Mouse (Mus musculus) kidney, postnatal 0 days (tissue): ENCODE measurements around the gene Fhod1. TPM values are rescaled to one million over a fixed set of nuclear protein-coding genes. Genes with fewer than 3 reads are reported as not detected.

Experiments
- ATAC-seq: fragments of 200-750 bp; cut with Nextera tagmentation; replicated peaks from 2 replicates; pipeline ENCODE4 v1.8.0; 2017; ENCODE audit warnings: low read depth, moderate number of reproducible peaks, moderate TSS enrichment, moderate library complexity; ENCODE audit not compliant: low FRiP score
- DNase-seq: peaks from one replicate; pipeline ENCODE4 v3.0.0-alpha.2; 2016; ENCODE audit warnings: low spot score
- H3K27ac ChIP-seq: fragments of 300-500 bp; sonication (generic); 2 replicates; pipeline ENCODE4 v1.5.1; 2014; ENCODE audit warnings: mild to moderate bottlenecking
- H3K27me3 ChIP-seq: fragments of 300-500 bp; sonication (generic); 2 replicates; pipeline ENCODE4 v1.6.1; 2014; ENCODE audit warnings: low read length, mixed read lengths; ENCODE audit not compliant: insufficient read depth
- H3K36me3 ChIP-seq: fragments of 300-500 bp; sonication (generic); 2 replicates; pipeline ENCODE4 v1.6.1; 2014; ENCODE audit warnings: low read length, mixed read lengths; ENCODE audit not compliant: insufficient read depth
- H3K4me1 ChIP-seq: fragments of 300-500 bp; sonication (generic); replicated peaks from 2 replicates; pipeline ENCODE4 v1.6.1; 2014; ENCODE audit warnings: antibody characterized with exemption, low read length, mixed read lengths; ENCODE audit not compliant: insufficient read depth
- H3K4me2 ChIP-seq: fragments of 300-500 bp; sonication (generic); 2 replicates; pipeline ENCODE4 v1.6.1; 2014; ENCODE audit warnings: mild to moderate bottlenecking, low read length, moderate library complexity, mixed read lengths
- H3K4me3 ChIP-seq: fragments of 300-500 bp; sonication (generic); replicated peaks from 2 replicates; pipeline ENCODE4 v1.5.1; 2014; ENCODE audit warnings: low read depth, low read length
- H3K9ac ChIP-seq: fragments of 300-500 bp; sonication (generic); 2 replicates; pipeline ENCODE4 v1.6.1; 2014; ENCODE audit warnings: low read depth, low read length
- H3K9me3 ChIP-seq: fragments of 300-500 bp; sonication (generic); replicated peaks from 2 replicates; pipeline ENCODE4 v1.6.1; 2016; ENCODE audit warnings: low read length, inconsistent platforms, mixed read lengths
- CTCF ChIP-seq: IDR thresholded peaks from 2 replicates; pipeline ENCODE4 v1.5.1; 2016; ENCODE audit warnings: antibody characterized with exemption, low read depth, mild to moderate bottlenecking, moderate library complexity
- WGBS: fragments of 180-500 bp; shearing (Covaris S2); extraction: QIAGEN DNeasy Blood & Tissue Kit; methylation state at CpG from one replicate; pipeline ENCODE4 v1.1.7; 2014; 5-methylcytosine and 5-hydroxymethylcytosine counted together
- polyA plus RNA-seq: library from polyadenylated mRNA; unstranded; fragments of >200 nt; fragmentation: Nextera tagmentation; extraction: Ambion mirVana; gene quantifications from 2 replicates; pipeline ENCODE4 v1.2.1, GENCODE M21; 2015

The Fhod1 gene
- polyA plus RNA-seq, 1 experiment from 2014 or later = 1.8 TPM

DNA sequence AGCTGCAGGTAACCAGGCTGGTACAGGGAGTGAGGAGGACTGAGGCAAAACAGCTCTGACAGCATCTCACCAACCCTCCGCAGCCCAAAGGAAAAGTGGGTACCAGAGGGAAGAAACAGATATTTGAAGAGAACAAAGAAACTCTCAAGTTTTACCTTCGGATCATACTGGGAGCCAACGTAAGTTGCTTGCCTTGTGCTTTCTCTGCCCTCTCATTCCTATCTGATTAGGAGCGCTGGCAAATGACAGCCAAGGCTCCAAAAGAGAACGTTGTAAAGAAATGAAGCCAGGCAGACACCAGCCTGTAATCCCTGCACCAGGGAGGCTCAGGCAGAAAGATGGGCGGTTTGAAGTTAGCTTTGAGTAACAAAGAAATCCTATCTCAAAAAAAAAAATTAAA lies 20.8 kb downstream of the Fhod1 start:
- Histone ChIP-seq H3K9ac (peak overlapping the region; percentile 70), H3K27ac (peak overlapping the region; percentile 68; the same call in 1 of the 2 replicates), H3K27me3 (no peaks in the 10 kb centered on the region), H3K4me1 (peaks cover 16% of the 10 kb centered on the region), H3K36me3 (peaks cover 46% of the 10 kb centered on the region), H3K4me3 (peak overlapping the region; percentile 60), H3K9me3 (no peaks in the 10 kb centered on the region), H3K4me2 (peak overlapping the region; percentile 92)
- ATAC-seq = no peak
- no peak for DNase-seq
- TF ChIP-seq CTCF = no peak
- WGBS = 32% methylated on average over 6 of the region's 6 CpGs

DNA sequence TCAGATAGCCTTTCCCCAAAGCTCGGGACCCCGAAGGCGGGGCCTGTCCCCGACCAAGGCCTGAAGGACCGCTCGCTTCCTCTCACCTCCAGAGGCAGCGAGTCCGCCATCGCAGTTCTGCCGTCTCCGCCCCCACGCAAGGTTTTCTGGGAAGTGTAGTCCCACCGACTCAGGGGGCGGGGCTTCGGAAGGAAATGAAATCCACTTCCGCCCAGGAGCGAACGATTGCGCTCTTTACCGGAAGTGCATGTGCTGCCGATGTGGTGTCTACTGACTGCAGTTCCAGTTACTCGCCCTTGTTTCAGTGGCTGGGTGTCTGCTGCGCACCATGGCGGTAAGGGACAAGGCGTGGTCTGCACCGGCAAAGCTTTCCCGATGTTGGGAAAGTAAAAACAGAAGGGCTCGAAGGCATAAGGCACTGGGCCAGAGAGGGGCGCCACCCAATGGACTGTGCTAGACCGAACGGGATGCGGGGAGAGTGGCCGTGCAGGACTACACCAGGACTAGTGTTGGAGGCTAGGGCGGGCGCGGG lies 21.5 kb downstream of the Fhod1 start, which contains the start of the genes Lrrc29 and Tmem208:
TSS of gene Lrrc29 (minus strand) at position 138 of the 532 bp plus-strand sequence.
TSS of gene Tmem208 (plus strand) at position 214 of the 532 bp plus-strand sequence.
- peak within 1 kb of the TSS; percentile 70 for H3K9ac ChIP-seq
- WGBS = under 1% methylated on average over 36 of the region's 36 CpGs
- H3K9me3 ChIP-seq = no peaks in the 10 kb centered on the region
- H3K36me3 ChIP-seq = peaks cover 38% of the 10 kb centered on the region
- H3K4me3 ChIP-seq = peak within 1 kb of the TSS; percentile 60
- DNase-seq = peak; percentile 99
- H3K27ac ChIP-seq = peak within 1 kb of the TSS; percentile 68
- peak; percentile 61 for TF ChIP-seq CTCF
- H3K4me1 ChIP-seq = peaks cover 16% of the 10 kb centered on the region
- peak within 1 kb of the TSS; percentile 92 for H3K4me2 ChIP-seq
- H3K27me3 ChIP-seq = no peaks in the 10 kb centered on the region
- peak; percentile 89 for ATAC-seq

DNA sequence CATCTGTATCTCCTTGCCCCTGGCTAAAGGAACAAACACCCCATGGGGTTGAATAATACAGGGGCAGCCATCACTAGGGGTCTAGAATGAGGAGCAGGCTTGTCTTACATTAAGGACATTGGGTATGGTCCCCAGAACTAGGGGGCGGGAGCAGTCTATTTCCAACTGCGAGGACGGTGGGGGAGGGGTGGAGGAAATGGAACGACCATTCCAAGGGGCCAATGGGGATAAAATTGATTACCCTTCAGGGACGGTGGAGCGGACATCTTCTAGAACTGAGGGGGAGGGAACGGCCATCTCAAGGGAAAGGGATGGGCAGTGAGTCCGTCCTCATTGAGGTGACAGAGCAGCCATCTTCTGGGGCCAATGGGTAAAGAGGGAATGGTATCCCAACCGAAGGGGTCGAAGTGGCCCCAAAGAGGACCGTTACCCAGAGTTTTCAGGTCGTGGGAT lies 22.1 kb downstream of the Fhod1 start:
- peak overlapping the region; percentile 70 for H3K9ac ChIP-seq
- peaks cover 16% of the 10 kb centered on the region for H3K4me1 ChIP-seq
- no peaks in the 10 kb centered on the region for H3K27me3 ChIP-seq
- under 1% methylated on average over 12 of the region's 12 CpGs for WGBS
- DNase-seq (no peak), ATAC-seq (peak; percentile 33)
- H3K36me3 ChIP-seq = peaks cover 35% of the 10 kb centered on the region
- peak overlapping the region; percentile 92 for H3K4me2 ChIP-seq
- peak overlapping the region; percentile 60 for H3K4me3 ChIP-seq
- H3K27ac ChIP-seq = peak overlapping the region; percentile 68; the same call in 1 of the 2 replicates
- TF ChIP-seq CTCF = no peak; the same call in 1 of the 2 replicates
- H3K9me3 ChIP-seq = no peaks in the 10 kb centered on the region

DNA sequence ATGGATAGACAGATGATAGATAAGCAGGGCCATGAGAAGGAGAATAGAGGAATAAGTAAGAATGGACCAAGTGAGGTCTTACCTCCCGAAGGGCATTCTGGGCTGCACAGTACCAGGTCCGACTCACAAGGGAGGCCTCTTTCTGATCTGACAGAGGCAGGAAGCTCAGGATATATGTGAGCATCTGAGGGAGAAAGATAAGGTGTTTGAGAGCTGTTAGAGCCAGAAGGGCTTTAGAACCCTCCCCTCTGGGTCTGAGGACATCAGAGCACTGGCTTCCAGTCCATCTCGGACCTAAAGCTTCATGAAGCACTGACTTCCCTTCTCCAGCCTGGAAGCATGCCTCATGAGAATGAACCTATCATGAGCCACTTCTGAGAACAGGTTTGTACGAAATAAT lies 24.6 kb downstream of the Fhod1 start:
- TF ChIP-seq CTCF = no peak
- Histone ChIP-seq H3K27ac (no peak overlapping the region), H3K9me3 (no peaks in the 10 kb centered on the region), H3K4me3 (no peak overlapping the region), H3K4me1 (peaks cover 16% of the 10 kb centered on the region), H3K9ac (no peak overlapping the region), H3K4me2 (no peak overlapping the region), H3K36me3 (peaks cover 15% of the 10 kb centered on the region; the same call in 1 of the 2 replicates), H3K27me3 (no peaks in the 10 kb centered on the region)
- 85% methylated on average over 4 of the region's 4 CpGs for WGBS
- no peak for DNase-seq
- no peak for ATAC-seq

DNA sequence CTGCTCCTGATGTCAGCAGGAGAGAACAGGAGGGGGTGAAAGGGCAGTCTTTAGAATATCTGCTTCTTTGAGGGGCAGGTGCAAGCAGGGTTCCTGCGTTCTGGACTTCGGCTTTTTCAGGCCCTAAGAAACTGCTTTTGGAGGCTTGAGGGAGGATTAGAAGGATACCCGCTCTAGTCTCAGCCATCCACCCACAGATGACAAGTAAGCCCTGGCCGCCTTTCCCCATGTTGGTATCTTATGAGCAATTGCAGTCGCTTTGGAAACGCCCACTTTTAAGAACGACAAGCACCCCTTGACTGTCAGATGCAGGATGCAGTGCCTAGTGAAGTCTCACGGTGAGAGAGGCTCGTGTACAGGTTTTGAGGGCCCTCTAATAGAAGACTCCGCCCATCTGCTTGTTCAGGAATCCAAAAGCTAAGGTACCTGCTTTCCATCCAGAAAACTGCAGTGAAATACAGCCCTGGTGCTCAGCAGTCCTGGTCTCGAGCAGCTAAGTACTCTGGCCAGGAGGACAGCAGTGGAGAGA lies 29.0 kb downstream of the Fhod1 start:
- H3K27ac ChIP-seq = no peak overlapping the region
- DNase-seq = no peak
- ATAC-seq = no peak

DNA sequence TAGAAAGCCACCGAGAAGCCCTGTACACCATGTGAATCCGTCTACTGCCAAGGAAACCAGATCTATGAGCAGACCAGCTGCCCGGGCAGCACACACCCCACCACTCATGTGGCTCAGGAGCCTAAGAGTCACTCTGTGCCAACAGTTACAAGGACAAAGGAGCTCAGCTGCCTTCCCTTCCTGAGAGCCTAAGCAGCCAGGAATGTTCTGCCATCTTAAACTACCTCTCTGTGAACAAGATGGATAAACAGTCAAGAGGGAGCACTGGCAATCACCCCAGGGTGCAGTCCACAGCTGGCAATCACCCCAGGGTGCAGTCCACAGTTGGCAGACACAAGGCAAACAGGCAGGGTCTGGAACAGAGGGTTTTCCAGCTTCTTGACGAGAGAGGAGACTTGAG lies 29.8 kb downstream of the Fhod1 start:
- H3K9ac ChIP-seq = no peak overlapping the region
- H3K27me3 ChIP-seq = no peaks in the 10 kb centered on the region
- H3K36me3 ChIP-seq = peaks cover 38% of the 10 kb centered on the region
- H3K9me3 ChIP-seq = no peaks in the 10 kb centered on the region
- no peak overlapping the region for H3K4me2 ChIP-seq
- ATAC-seq (no peak), DNase-seq (no peak)
- no peak overlapping the region for H3K4me3 ChIP-seq
- no peak overlapping the region for H3K27ac ChIP-seq
- TF ChIP-seq CTCF = no peak
- 93% methylated on average over 4 of the region's 4 CpGs for WGBS
- H3K4me1 ChIP-seq = no peaks in the 10 kb centered on the region

More for the DNA sequence above, 29.0 kb downstream of the Fhod1 start:
- no peak overlapping the region for H3K9ac ChIP-seq
- peaks cover 36% of the 10 kb centered on the region for H3K36me3 ChIP-seq
- H3K27me3 ChIP-seq = no peaks in the 10 kb centered on the region
- no peaks in the 10 kb centered on the region for H3K4me1 ChIP-seq
- H3K9me3 ChIP-seq = no peaks in the 10 kb centered on the region
- no peak overlapping the region for H3K4me3 ChIP-seq
- TF ChIP-seq CTCF = no peak
- 87% methylated on average over 11 of the region's 11 CpGs for WGBS
- H3K4me2 ChIP-seq = no peak overlapping the region
